Mouse (Mus musculus) erythroblast, embryonic 14.5 days (primary cell): Measurements from ENCODE around the gene Prkce. TPM values are rescaled to one million over a fixed set of nuclear protein-coding genes. Genes with fewer than 3 reads are reported as not detected.

Source experiments
- H3K27me3 ChIP-seq: 2 replicates; pipeline ENCODE4 v1.6.1; 2012; ENCODE audit warnings: inconsistent platforms; ENCODE audit not compliant: control insufficient read depth
- H3K36me3 ChIP-seq: 2 replicates; pipeline ENCODE4 v1.6.1; 2012; ENCODE audit warnings: mild to moderate bottlenecking, inconsistent platforms; ENCODE audit not compliant: control insufficient read depth
- H3K4me1 ChIP-seq: 2 replicates; pipeline ENCODE4 v1.6.1; 2012; ENCODE audit warnings: inconsistent platforms; ENCODE audit not compliant: control insufficient read depth
- H3K4me3 ChIP-seq: replicated peaks from 2 replicates; pipeline ENCODE3; 2012; ENCODE audit warnings: moderate library complexity, mild to moderate bottlenecking, inconsistent platforms
- H3K9me3 ChIP-seq: 2 replicates; pipeline ENCODE4 v1.6.1; 2012; ENCODE audit warnings: low read length, inconsistent platforms, mixed read lengths; ENCODE audit not compliant: control insufficient read depth
- GATA1 ChIP-seq: IDR thresholded peaks from 2 replicates; pipeline ENCODE4 v1.6.1; 2012; ENCODE audit warnings: low read length, inconsistent platforms, mixed read lengths
- TAL1 ChIP-seq: IDR thresholded peaks from 3 replicates; pipeline ENCODE4 v1.6.1; 2012; ENCODE audit warnings: low read length, inconsistent platforms, mixed read lengths
- polyA plus RNA-seq: library from polyadenylated mRNA; stranded (reverse); fragments of >175 nt; gene quantifications from 2 replicates; pipeline ENCODE4 v1.2.3, GENCODE M21; 2012

Gene Prkce
- polyA plus RNA-seq, 1 experiment, result 0.04 TPM

DNA sequence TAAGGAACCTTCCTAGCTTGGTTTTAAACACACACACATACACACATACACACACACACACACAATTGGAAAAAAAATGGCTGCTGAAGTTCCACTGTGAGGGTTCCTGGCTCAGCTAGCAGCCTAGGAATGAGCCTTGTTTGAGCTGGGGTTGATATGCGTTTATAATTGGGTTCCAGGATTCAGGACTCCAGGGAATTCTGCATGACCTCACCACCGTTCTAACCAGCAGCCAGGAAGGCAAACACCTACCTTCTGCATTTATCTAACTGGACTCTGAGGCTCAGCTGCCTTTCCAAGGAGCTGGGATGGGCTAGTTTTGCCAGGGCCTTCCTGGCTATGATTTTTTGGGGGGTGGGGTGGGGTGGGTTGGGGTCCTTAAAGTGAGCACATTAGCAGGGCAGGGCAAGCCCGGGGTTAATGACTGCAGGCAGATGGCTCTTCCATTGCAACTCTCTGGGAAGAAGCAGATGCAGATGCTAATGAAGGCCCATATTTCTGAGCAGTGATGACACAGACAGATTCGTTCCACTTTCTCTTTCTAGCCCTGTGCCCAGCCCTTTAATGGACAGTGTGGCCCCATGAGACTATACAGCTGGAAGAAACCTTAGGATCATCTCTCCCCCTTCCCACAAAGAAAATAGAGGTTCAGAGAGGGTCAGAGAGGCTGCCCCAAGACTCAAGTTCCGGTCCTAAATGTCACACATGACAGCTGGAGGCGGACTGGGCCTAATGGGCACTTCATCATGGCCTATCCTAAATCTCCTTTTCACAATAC lies 156.5 kb downstream of the Prkce start:
- Histone ChIP-seq H3K9me3 (no peaks in the 10 kb centered on the region), H3K36me3 (no peaks in the 10 kb centered on the region), H3K27me3 (no peaks in the 10 kb centered on the region; the same call in 1 of the 2 replicates), H3K4me1 (peaks cover 4% of the 10 kb centered on the region), H3K4me3 (no peak overlapping the region)
- TF ChIP-seq GATA1 (no peak), TAL1 (no peak)

DNA sequence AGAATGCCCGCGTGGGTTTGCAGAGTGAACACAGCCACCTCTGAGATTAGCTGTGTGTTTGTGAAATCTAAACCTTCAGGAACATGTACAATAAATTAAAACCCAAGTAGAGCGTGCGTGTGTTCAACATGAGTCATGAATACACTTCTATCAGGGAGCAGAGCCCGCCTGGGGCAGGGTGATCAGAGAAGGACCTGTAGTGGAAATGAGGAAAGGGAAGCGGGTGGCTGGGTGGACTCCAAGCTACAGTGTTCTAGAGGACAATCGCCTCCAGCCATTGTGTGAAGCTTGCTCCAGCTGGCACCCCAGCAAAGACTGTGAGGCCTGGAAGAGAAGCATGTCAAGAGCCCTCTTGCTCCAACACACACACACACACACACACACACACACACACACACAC lies 157.2 kb downstream of the Prkce start:
- peaks cover 4% of the 10 kb centered on the region for H3K4me1 ChIP-seq
- no peak for TF ChIP-seq GATA1
- no peak for TF ChIP-seq TAL1
- no peaks in the 10 kb centered on the region for H3K9me3 ChIP-seq
- no peak overlapping the region for H3K4me3 ChIP-seq
- H3K36me3 ChIP-seq, result no peaks in the 10 kb centered on the region
- H3K27me3 ChIP-seq, result no peaks in the 10 kb centered on the region; the same call in 1 of the 2 replicates

DNA sequence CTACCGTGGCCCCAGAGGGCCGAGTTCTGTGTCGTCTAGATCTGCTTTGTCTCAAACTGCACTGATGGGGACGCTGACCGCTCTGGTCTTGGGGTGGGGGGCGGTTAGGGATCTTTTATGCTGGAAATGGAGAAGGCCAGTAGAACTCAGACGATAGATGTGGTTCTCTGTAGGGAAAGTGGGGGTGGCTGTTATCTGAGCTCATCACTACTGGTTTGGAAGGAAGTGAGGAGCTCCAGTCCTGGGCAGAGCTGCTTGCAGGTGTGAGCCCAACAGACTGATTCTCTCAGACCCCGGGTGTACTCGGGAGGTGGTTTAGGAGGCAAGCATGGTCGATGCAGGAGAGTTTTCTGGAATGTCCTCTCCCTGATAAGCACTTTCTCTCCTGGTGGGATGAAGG lies 157.7 kb downstream of the Prkce start:
- H3K36me3 ChIP-seq, result no peaks in the 10 kb centered on the region
- H3K4me3 ChIP-seq, result no peak overlapping the region
- TF ChIP-seq TAL1 (no peak), GATA1 (no peak)
- H3K9me3 ChIP-seq, result no peaks in the 10 kb centered on the region
- H3K4me1 ChIP-seq, result peaks cover 4% of the 10 kb centered on the region
- no peaks in the 10 kb centered on the region; the same call in 1 of the 2 replicates for H3K27me3 ChIP-seq

DNA sequence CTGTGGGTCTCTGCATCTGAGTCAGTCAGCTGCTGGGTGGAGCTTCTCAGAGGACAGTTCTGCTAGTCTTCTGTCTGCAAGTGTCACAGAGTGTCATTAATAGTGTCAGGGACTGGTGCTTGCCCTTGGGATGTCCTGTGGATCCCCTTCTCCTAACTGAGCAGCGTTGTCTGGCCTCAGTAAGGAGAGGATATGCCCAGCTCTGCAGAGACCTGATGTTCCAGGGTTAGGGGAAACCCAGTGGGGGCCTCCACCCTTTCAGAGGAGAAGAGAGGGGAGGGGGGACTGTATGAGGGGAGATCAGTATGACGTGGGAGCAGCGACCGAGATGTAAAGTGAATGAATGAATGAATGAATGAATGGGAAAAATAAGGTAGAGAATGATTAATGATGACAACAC lies 160.4 kb downstream of the Prkce start:
- Histone ChIP-seq H3K4me1 (peaks cover 2% of the 10 kb centered on the region), H3K9me3 (no peaks in the 10 kb centered on the region), H3K27me3 (no peaks in the 10 kb centered on the region; the same call in 1 of the 2 replicates), H3K4me3 (no peak overlapping the region), H3K36me3 (no peaks in the 10 kb centered on the region)
- TF ChIP-seq TAL1, result no peak
- no peak for TF ChIP-seq GATA1

DNA sequence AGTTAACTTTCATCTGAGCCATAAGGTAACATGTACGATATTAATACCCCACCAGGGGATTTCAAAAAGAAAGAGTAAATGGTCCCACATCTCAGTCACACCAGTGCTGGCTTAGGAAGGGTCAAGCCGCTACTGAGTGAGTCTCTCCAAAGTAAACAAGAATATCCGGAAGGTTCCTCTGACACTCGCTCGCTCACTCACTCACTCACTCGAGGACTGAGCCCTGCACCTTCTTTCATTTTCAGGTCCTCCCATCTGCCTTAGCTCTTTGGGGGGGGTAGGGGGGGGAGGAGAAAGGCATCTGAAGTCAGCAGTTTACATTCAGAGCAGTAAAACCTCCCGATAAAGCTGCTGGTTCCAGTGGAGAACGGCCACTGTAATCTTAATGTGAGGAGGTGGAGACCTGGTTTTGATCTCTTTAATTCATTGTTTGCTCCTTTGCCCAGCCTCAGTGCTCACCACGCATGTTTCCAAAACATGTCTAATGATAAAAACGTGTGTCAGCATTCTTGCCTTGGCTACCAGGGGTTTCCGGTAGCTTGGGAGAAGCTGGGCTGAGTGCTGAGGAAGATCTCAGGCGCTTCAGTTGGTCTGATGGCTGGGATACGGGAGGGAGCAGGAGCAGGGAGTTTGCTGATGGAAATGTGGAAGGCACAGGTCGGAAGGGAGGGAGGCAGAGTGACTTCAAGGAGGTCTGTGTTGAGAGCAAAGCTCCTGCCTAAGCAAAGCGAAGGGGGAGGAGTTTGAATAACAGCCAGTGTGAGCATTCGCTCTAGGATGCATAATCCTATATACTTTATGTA lies 161.9 kb downstream of the Prkce start:
- no peak for TF ChIP-seq GATA1
- no peak for TF ChIP-seq TAL1
- Histone ChIP-seq H3K4me1 (no peaks in the 10 kb centered on the region; the same call in 1 of the 2 replicates), H3K27me3 (no peaks in the 10 kb centered on the region; the same call in 1 of the 2 replicates), H3K36me3 (no peaks in the 10 kb centered on the region), H3K4me3 (no peak overlapping the region), H3K9me3 (no peaks in the 10 kb centered on the region)

DNA sequence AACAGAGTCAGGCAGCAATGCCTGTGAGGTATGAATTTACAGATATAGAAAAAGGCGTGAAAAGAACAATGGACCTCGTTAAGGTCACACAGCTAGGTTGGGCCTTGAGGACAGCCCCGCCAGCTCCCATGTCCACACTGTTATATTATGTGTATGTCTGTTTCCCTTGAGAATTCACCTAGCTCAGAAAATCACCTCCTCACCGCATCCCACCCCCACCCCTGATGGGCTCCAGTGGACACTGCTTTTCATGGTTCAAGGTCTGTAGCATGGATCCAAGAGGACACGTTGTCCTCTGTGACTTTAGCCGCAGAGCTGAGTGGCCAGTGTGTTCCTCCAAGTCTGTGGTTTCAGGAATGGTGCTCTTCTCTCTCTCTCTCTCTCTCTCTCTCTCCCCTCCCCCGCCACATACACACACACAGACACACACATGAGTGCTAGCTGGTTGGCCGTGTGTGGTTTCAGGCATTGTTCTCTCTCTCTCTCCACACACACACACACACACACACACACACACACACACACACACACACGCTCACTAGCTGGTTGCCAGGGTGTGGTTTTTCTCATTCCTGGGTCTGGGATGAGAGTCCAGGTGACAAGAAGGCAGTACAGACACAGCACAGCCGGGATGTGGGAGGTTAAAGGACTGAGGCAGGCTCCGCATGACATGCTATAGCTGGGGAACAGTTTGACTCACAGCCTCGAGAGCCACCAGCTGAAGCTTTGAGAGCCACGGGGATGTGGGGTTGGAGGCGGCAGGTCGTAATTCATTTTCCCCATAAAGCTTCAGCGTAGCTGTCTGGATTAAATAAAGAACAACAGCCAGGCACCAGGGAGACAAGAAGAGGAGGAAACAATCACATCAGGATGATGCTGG lies 162.7 kb downstream of the Prkce start:
- no peaks in the 10 kb centered on the region; the same call in 1 of the 2 replicates for H3K4me1 ChIP-seq
- H3K9me3 ChIP-seq, result no peaks in the 10 kb centered on the region
- H3K27me3 ChIP-seq, result no peaks in the 10 kb centered on the region; the same call in 1 of the 2 replicates
- no peak for TF ChIP-seq GATA1
- no peak for TF ChIP-seq TAL1
- H3K4me3 ChIP-seq, result no peak overlapping the region
- H3K36me3 ChIP-seq, result no peaks in the 10 kb centered on the region

DNA sequence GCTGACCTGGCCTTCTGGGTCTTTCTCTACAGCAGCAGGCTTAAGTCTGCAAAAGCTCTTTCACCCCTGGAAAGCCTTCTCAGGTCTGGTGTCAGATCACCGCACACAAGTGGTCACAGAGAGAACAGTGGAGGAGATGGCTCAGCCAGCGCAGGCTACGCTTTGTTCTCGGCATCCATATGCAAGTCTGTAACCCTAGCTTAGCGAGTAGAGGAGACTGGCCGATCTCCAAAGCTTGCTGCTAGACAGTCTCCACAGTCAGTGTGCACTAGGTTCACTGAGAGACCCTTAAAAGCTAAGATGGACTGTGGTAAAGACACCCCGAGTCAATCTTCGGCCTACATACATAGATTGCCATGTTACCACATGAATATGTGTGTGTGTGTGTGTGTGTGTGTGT lies 164.2 kb downstream of the Prkce start:
- Histone ChIP-seq H3K4me3 (no peak overlapping the region), H3K9me3 (no peaks in the 10 kb centered on the region), H3K27me3 (no peaks in the 10 kb centered on the region), H3K4me1 (no peaks in the 10 kb centered on the region; the same call in 1 of the 2 replicates), H3K36me3 (no peaks in the 10 kb centered on the region)
- TF ChIP-seq TAL1 (no peak), GATA1 (no peak)

DNA sequence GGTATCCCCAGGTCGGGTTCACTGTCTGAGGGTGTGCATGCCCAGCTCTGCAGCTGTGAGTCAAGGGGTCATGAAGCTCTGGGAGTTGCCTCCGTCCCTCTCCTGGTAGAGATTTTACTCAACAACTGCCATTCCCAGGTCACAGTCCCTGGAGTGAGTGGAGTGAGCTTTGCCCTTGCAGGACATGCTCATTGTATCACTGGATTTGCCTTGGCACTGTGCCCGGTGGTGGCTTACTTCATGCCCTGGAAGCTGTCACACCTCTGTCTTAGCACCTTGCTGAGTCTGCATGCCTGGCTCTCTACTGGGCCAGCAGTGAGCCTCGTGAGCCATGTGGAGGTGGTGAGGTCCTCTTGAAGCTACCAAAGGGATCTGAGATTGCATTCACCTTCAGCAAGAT lies 167.4 kb downstream of the Prkce start:
- Histone ChIP-seq H3K27me3 (no peaks in the 10 kb centered on the region), H3K4me1 (no peaks in the 10 kb centered on the region; the same call in 1 of the 2 replicates), H3K9me3 (no peaks in the 10 kb centered on the region), H3K4me3 (no peak overlapping the region), H3K36me3 (no peaks in the 10 kb centered on the region)
- no peak for TF ChIP-seq TAL1
- TF ChIP-seq GATA1, result no peak

DNA sequence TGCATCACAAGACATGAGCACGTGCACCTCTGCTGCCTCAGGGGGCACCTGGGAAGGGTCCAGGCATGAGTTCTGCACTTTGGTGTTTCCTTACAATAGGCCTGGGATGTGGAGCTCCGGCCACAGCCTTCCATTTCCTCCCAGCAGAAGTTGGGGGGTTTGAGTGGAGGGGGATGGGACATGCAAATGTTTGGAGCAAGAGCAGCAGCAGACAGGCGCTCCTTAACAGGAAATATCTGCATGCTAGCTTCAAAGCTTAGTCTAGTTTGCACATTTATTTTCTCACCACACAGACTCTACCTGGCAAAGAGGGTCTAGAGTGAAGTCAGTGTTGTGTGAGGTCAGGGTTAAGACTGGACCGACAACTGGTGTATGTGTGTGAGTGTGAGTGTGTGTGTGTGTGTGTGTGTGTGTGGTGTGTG lies 169.1 kb downstream of the Prkce start:
- no peaks in the 10 kb centered on the region; the same call in 1 of the 2 replicates for H3K4me1 ChIP-seq
- no peaks in the 10 kb centered on the region for H3K36me3 ChIP-seq
- H3K27me3 ChIP-seq, result no peaks in the 10 kb centered on the region
- TF ChIP-seq GATA1 (no peak), TAL1 (no peak)
- H3K4me3 ChIP-seq, result no peak overlapping the region
- H3K9me3 ChIP-seq, result no peaks in the 10 kb centered on the region
